Mouse (Mus musculus): Measurements from ENCODE around the gene Btbd9.

The Btbd9 gene

GRCm38 (mm10) chr17:30392031-30392430 lies 184.3 kb downstream of the Btbd9 start:
- no peak for DNase-seq (ENCODE audit: low spot score in 2 of 2)

- DNase-seq (ENCODE audit: low spot score in 2 of 2) = no peak
Measured at GRCm38 (mm10) chr17:30391220-30391619, 185.1 kb downstream of the Btbd9 start.

- DNase-seq (ENCODE audit: low spot score in 2 of 2) = no peak
Measured at GRCm38 (mm10) chr17:30389686-30390085, 186.6 kb downstream of the Btbd9 start.

GRCm38 (mm10) chr17:30388817-30389216 lies 187.5 kb downstream of the Btbd9 start:
- no peak for DNase-seq (ENCODE audit: low spot score in 2 of 2)

- no peak for DNase-seq (ENCODE audit: low spot score in 2 of 2)
Measured at GRCm38 (mm10) chr17:30388391-30388790, 187.9 kb downstream of the Btbd9 start.

- DNase-seq (ENCODE audit: low spot score in 2 of 2) = no peak
Measured at GRCm38 (mm10) chr17:30386241-30386640, 190.0 kb downstream of the Btbd9 start.

GRCm38 (mm10) chr17:30383649-30384048 lies 192.6 kb downstream of the Btbd9 start:
- no peak for DNase-seq (ENCODE audit: low spot score in 2 of 2)

GRCm38 (mm10) chr17:30378221-30379010 lies 197.9 kb downstream of the Btbd9 start:
- DNase-seq (ENCODE audit: low spot score in 2 of 2) = no peak

- no peak for DNase-seq (ENCODE audit: low spot score in 2 of 2)
Measured at GRCm38 (mm10) chr17:30377754-30378153, 198.5 kb downstream of the Btbd9 start.

GRCm38 (mm10) chr17:30375107-30375506 lies 201.2 kb downstream of the Btbd9 start:
- DNase-seq (ENCODE audit: low spot score in 2 of 2) = no peak

GRCm38 (mm10) chr17:30368559-30368958 lies 207.7 kb downstream of the Btbd9 start:
- no peak for DNase-seq (ENCODE audit: low spot score in 2 of 2)

GRCm38 (mm10) chr17:30364701-30365100 lies 211.6 kb downstream of the Btbd9 start:
- no peak for DNase-seq (ENCODE audit: low spot score in 2 of 2)

- DNase-seq (ENCODE audit: low spot score in 2 of 2) = no peak
Measured at GRCm38 (mm10) chr17:30363365-30363764, 212.9 kb downstream of the Btbd9 start.

- DNase-seq (ENCODE audit: low spot score in 2 of 2) = no peak
Measured at GRCm38 (mm10) chr17:30360654-30361053, 215.6 kb downstream of the Btbd9 start.

- DNase-seq (ENCODE audit: low spot score in 2 of 2) = no peak
Measured at GRCm38 (mm10) chr17:30359392-30359791, 216.9 kb downstream of the Btbd9 start.

- DNase-seq (ENCODE audit: low spot score in 2 of 2) = no peak
Measured at GRCm38 (mm10) chr17:30355431-30355830, 220.9 kb downstream of the Btbd9 start.

GRCm38 (mm10) chr17:30354381-30354780 lies 221.9 kb downstream of the Btbd9 start:
- DNase-seq (ENCODE audit: low spot score in 2 of 2) = no peak

- DNase-seq (ENCODE audit: low spot score in 2 of 2) = no peak
Measured at GRCm38 (mm10) chr17:30348031-30348430, 228.3 kb downstream of the Btbd9 start.

- DNase-seq (ENCODE audit: low spot score in 2 of 2) = peak; percentile 47 to 64
Measured at GRCm38 (mm10) chr17:30347101-30347613, 229.1 kb downstream of the Btbd9 start.

- no peak for DNase-seq (ENCODE audit: low spot score in 2 of 2)
Measured at GRCm38 (mm10) chr17:30345008-30345407, 231.3 kb downstream of the Btbd9 start.

GRCm38 (mm10) chr17:30343701-30344473 lies 232.4 kb downstream of the Btbd9 start:
- no peak for DNase-seq (ENCODE audit: low spot score in 2 of 2)

GRCm38 (mm10) chr17:30341556-30341955 lies 234.7 kb downstream of the Btbd9 start:
- DNase-seq (ENCODE audit: low spot score in 2 of 2) = no peak

Data from spleen, postnatal 4 days (tissue).